Mouse (Mus musculus): ENCODE results near the gene Wdr1. TPM values are rescaled to one million over a fixed set of nuclear protein-coding genes. Genes with fewer than 3 reads are reported as not detected.
"Not testable (repeated sequence)": the region's sequence is repeated elsewhere in the genome, so short reads cannot be mapped to it uniquely, and the experiment has no call there.

Wdr1 gene
- polyA plus RNA-seq, 1 experiment = 140 TPM

- TF ChIP-seq POLR2A (IDR thresholded peaks at IDR 0.05; ENCODE audit: extremely low read depth, insufficient read depth, low read length) (no peak), CTCF (IDR thresholded peaks at IDR 0.05; ENCODE audit: extremely low read depth, insufficient read depth, low read length) (no peak)
- Histone ChIP-seq H3K4me1 (ENCODE audit: control insufficient read depth, insufficient read depth, low read length) (no peaks in the 10 kb centered on the region), H3K4me3 (ENCODE audit: insufficient read depth, low read length) (no peak overlapping the region), H3K27ac (ENCODE audit: insufficient read depth, low read length) (no peak overlapping the region)
Observed at GRCm38 (mm10) chr5:38488026-38488425, 75.0 kb downstream of the Wdr1 start.

- no peak for TF ChIP-seq POLR2A (IDR thresholded peaks at IDR 0.05; ENCODE audit: extremely low read depth, insufficient read depth, low read length)
- no peak for TF ChIP-seq CTCF (IDR thresholded peaks at IDR 0.05; ENCODE audit: extremely low read depth, insufficient read depth, low read length)
- Histone ChIP-seq H3K4me3 (ENCODE audit: insufficient read depth, low read length) (no peak overlapping the region), H3K4me1 (ENCODE audit: control insufficient read depth, insufficient read depth, low read length) (no peaks in the 10 kb centered on the region), H3K27ac (ENCODE audit: insufficient read depth, low read length) (no peak overlapping the region)
Observed at GRCm38 (mm10) chr5:38487247-38487646, 75.8 kb downstream of the Wdr1 start.

GRCm38 (mm10) chr5:38485946-38486345 lies 77.1 kb downstream of the Wdr1 start:
- Histone ChIP-seq H3K27ac (ENCODE audit: insufficient read depth, low read length) (no peak overlapping the region), H3K4me1 (ENCODE audit: control insufficient read depth, insufficient read depth, low read length) (no peaks in the 10 kb centered on the region), H3K4me3 (ENCODE audit: insufficient read depth, low read length) (no peak overlapping the region)
- TF ChIP-seq POLR2A (IDR thresholded peaks at IDR 0.05; ENCODE audit: extremely low read depth, insufficient read depth, low read length) (no peak), CTCF (IDR thresholded peaks at IDR 0.05; ENCODE audit: extremely low read depth, insufficient read depth, low read length) (no peak)

GRCm38 (mm10) chr5:38483518-38484110 lies 79.4 kb downstream of the Wdr1 start:
- TF ChIP-seq CTCF (IDR thresholded peaks at IDR 0.05; ENCODE audit: extremely low read depth, insufficient read depth, low read length) (no peak), POLR2A (IDR thresholded peaks at IDR 0.05; ENCODE audit: extremely low read depth, insufficient read depth, low read length) (no peak)
- Histone ChIP-seq H3K27ac (ENCODE audit: insufficient read depth, low read length) (no peak overlapping the region), H3K4me1 (ENCODE audit: control insufficient read depth, insufficient read depth, low read length) (no peaks in the 10 kb centered on the region), H3K4me3 (ENCODE audit: insufficient read depth, low read length) (no peak overlapping the region)

GRCm38 (mm10) chr5:38480822-38481707 lies 82.0 kb downstream of the Wdr1 start:
- no peaks in the 10 kb centered on the region for H3K4me1 ChIP-seq (ENCODE audit: control insufficient read depth, insufficient read depth, low read length)
- H3K27ac ChIP-seq (ENCODE audit: insufficient read depth, low read length) = no peak overlapping the region
- peak overlapping the region; percentile 32; the same call in 1 of the 2 replicates for H3K4me3 ChIP-seq (ENCODE audit: insufficient read depth, low read length)
- TF ChIP-seq CTCF (IDR thresholded peaks at IDR 0.05; ENCODE audit: extremely low read depth, insufficient read depth, low read length) (no peak), POLR2A (IDR thresholded peaks at IDR 0.05; ENCODE audit: extremely low read depth, insufficient read depth, low read length) (no peak)

- H3K4me1 ChIP-seq (ENCODE audit: control insufficient read depth, insufficient read depth, low read length) = no peaks in the 10 kb centered on the region
- H3K27ac ChIP-seq (ENCODE audit: insufficient read depth, low read length) = no peak overlapping the region
- H3K4me3 ChIP-seq (ENCODE audit: insufficient read depth, low read length) = peak overlapping the region; percentile 32
- TF ChIP-seq POLR2A (IDR thresholded peaks at IDR 0.05; ENCODE audit: extremely low read depth, insufficient read depth, low read length) (0 out of 2 replicates have a peak, but pooled peaks have one; percentile 22), CTCF (IDR thresholded peaks at IDR 0.05; ENCODE audit: extremely low read depth, insufficient read depth, low read length) (no peak)
Observed at GRCm38 (mm10) chr5:38479908-38480725, 82.9 kb downstream of the Wdr1 start.

- not testable (repeated sequence) for H3K4me1 ChIP-seq (ENCODE audit: control insufficient read depth, insufficient read depth, low read length); H3K4me3 ChIP-seq (ENCODE audit: insufficient read depth, low read length); H3K27ac ChIP-seq (ENCODE audit: insufficient read depth, low read length)
Observed at GRCm38 (mm10) chr5:38479545-38479907, 83.5 kb downstream of the Wdr1 start.

- Histone ChIP-seq H3K4me1 (ENCODE audit: control insufficient read depth, insufficient read depth, low read length) (no peaks in the 10 kb centered on the region), H3K4me3 (ENCODE audit: insufficient read depth, low read length) (no peak overlapping the region), H3K27ac (ENCODE audit: insufficient read depth, low read length) (no peak overlapping the region)
- TF ChIP-seq POLR2A (IDR thresholded peaks at IDR 0.05; ENCODE audit: extremely low read depth, insufficient read depth, low read length) = no peak
- TF ChIP-seq CTCF (IDR thresholded peaks at IDR 0.05; ENCODE audit: extremely low read depth, insufficient read depth, low read length) = no peak
Observed at GRCm38 (mm10) chr5:38479027-38479426, 84.0 kb downstream of the Wdr1 start.

- Histone ChIP-seq H3K27ac (ENCODE audit: insufficient read depth, low read length) (no peak overlapping the region), H3K4me3 (ENCODE audit: insufficient read depth, low read length) (no peak overlapping the region), H3K4me1 (ENCODE audit: control insufficient read depth, insufficient read depth, low read length) (no peaks in the 10 kb centered on the region)
- TF ChIP-seq CTCF (IDR thresholded peaks at IDR 0.05; ENCODE audit: extremely low read depth, insufficient read depth, low read length) (no peak), POLR2A (IDR thresholded peaks at IDR 0.05; ENCODE audit: extremely low read depth, insufficient read depth, low read length) (no peak)
Observed at GRCm38 (mm10) chr5:38477731-38478445, 85.1 kb downstream of the Wdr1 start.

Measured in cortical plate, adult 2 months (tissue).